Comparison of ENCODE assay signal across 28 mouse cellular contexts in genomic region chr1:119346634-119347155, GRCm38 (mm10).
A peak's percentile ranks its signal among the peaks of the same experiment; 100 is the strongest.
DNase-seq lines count a peak whose midpoint lies in the region; ATAC-seq and TF ChIP-seq lines count a peak whose summit lies in the region.
"Had no signal": no experiment of that assay in that cellular context is flagged by ENCODE, and none has a peak within 500 bp of the region (broad histone marks: within the 10 kb centered on the region; RNA-seq: fewer than 3 reads in every experiment).

No protein-coding gene starts in this region.

- no peak overlapping the region for H3K9ac ChIP-seq in liver, postnatal 0 days (replicated peaks)
- H3K9ac ChIP-seq in liver, embryonic 12.5 days, result no peak overlapping the region
- H3K9ac ChIP-seq in forebrain, embryonic 14.5 days (ENCODE audit: low read length), result no peak overlapping the region
- H3K9ac ChIP-seq: embryonic facial prominence, embryonic 12.5 days; forebrain, embryonic 15.5 days; hindbrain, embryonic 12.5 days; limb, embryonic 15.5 days; liver, embryonic 14.5 days; lung, embryonic 14.5 days had no signal

- no peak for TF ChIP-seq EP300 in liver, postnatal 0 days (IDR thresholded peaks at IDR 0.05; ENCODE audit: low read depth)

- ATAC-seq in liver, postnatal 0 days, result peak; percentile 59
- ATAC-seq in liver, embryonic 12.5 days, result no peak
- no peak for ATAC-seq in forebrain, embryonic 14.5 days
- ATAC-seq: forebrain, embryonic 15.5 days; intestine, embryonic 16.5 days; midbrain, embryonic 16.5 days had no signal

- no peak overlapping the region for H3K4me3 ChIP-seq in heart, embryonic 10.5 days
- H3K4me3 ChIP-seq in liver, postnatal 0 days (ENCODE audit: low read depth, low read length), result no peak overlapping the region
- no peak overlapping the region for H3K4me3 ChIP-seq in liver, embryonic 12.5 days
- H3K4me3 ChIP-seq in forebrain, embryonic 14.5 days (ENCODE audit: low read depth, low read length), result no peak overlapping the region
- H3K4me3 ChIP-seq: embryonic facial prominence, embryonic 12.5 days; forebrain, embryonic 15.5 days; hindbrain, embryonic 12.5 days; limb, embryonic 10.5 days; limb, embryonic 15.5 days had no signal

- DNase-seq in adrenal gland, adult 2 months, result peak; percentile 31
- DNase-seq in adrenal gland, postnatal 4 days (ENCODE audit: low spot score in 2 of 2), result no peak
- DNase-seq in heart, adult 11 months, result peak; percentile 94
- no peak for DNase-seq in heart, embryonic 10.5 days (ENCODE audit: low spot score)
- no peak for DNase-seq in liver, postnatal 0 days
- DNase-seq in forebrain, embryonic 14.5 days (ENCODE audit: low spot score), result no peak
- DNase-seq: cerebellum, adult 11 months; cerebellum, adult 9-10 months; cerebellum, postnatal 36 days; embryo, embryonic 11 days; gastrocnemius, postnatal 10 days; kidney, adult 8-10 months; layer of hippocampus, postnatal 36 days; lung, embryonic 14.5 days; lung, postnatal 14 days; right cerebral cortex, postnatal 25 days; spleen, adult 18-20 months; thymus, postnatal 14 days had no signal

- H3K36me3 ChIP-seq in heart, embryonic 10.5 days, result no peaks in the 10 kb centered on the region
- H3K36me3 ChIP-seq in liver, postnatal 0 days (replicated peaks; ENCODE audit: insufficient read depth, low read length), result no peaks in the 10 kb centered on the region
- no peaks in the 10 kb centered on the region for H3K36me3 ChIP-seq in liver, embryonic 12.5 days
- no peaks in the 10 kb centered on the region for H3K36me3 ChIP-seq in forebrain, embryonic 14.5 days (ENCODE audit: control insufficient read depth, insufficient read depth, low read length)
- H3K36me3 ChIP-seq: embryonic facial prominence, embryonic 12.5 days; forebrain, embryonic 15.5 days; hindbrain, embryonic 12.5 days; limb, embryonic 10.5 days; limb, embryonic 15.5 days had no signal

- peaks cover 18% of the 10 kb centered on the region for H3K4me1 ChIP-seq in heart, embryonic 10.5 days
- H3K4me1 ChIP-seq in liver, postnatal 0 days (ENCODE audit: insufficient read depth), result no peaks in the 10 kb centered on the region
- no peaks in the 10 kb centered on the region for H3K4me1 ChIP-seq in liver, embryonic 12.5 days
- no peaks in the 10 kb centered on the region for H3K4me1 ChIP-seq in forebrain, embryonic 14.5 days (ENCODE audit: control insufficient read depth, insufficient read depth, low read length)

- no peak for TF ChIP-seq CTCF in liver, postnatal 0 days (IDR thresholded peaks at IDR 0.05; ENCODE audit: low read depth)

- WGBS in heart, embryonic 10.5 days, result 81% methylated on average over 5 of the region's 5 CpGs
- 68% methylated on average over 5 of the region's 5 CpGs for WGBS in liver, postnatal 0 days (ENCODE audit: insufficient replicate concordance)
- 52% methylated on average over 5 of the region's 5 CpGs for WGBS in liver, embryonic 12.5 days (ENCODE audit: insufficient replicate concordance)
- 81% methylated on average over 5 of the region's 5 CpGs for WGBS in forebrain, embryonic 14.5 days

- H3K4me2 ChIP-seq in liver, postnatal 0 days (ENCODE audit: low read depth, low read length), result no peak overlapping the region
- H3K4me2 ChIP-seq in liver, embryonic 12.5 days, result no peak overlapping the region
- H3K4me2 ChIP-seq in forebrain, embryonic 14.5 days (ENCODE audit: low read length), result no peak overlapping the region
- H3K4me2 ChIP-seq: embryonic facial prominence, embryonic 12.5 days; forebrain, embryonic 15.5 days; hindbrain, embryonic 12.5 days; limb, embryonic 15.5 days; lung, embryonic 14.5 days had no signal

- H3K9me3 ChIP-seq in heart, embryonic 10.5 days, result no peaks in the 10 kb centered on the region
- no peaks in the 10 kb centered on the region for H3K9me3 ChIP-seq in liver, postnatal 0 days (ENCODE audit: low read length)
- no peaks in the 10 kb centered on the region for H3K9me3 ChIP-seq in liver, embryonic 12.5 days (replicated peaks)
- 0 out of 2 replicates have a peak, but pooled peaks cover 3% of the 10 kb centered on the region for H3K9me3 ChIP-seq in forebrain, embryonic 14.5 days (replicated peaks; ENCODE audit: control insufficient read depth, low read length)
- H3K9me3 ChIP-seq: embryonic facial prominence, embryonic 12.5 days; forebrain, embryonic 15.5 days; hindbrain, embryonic 12.5 days; limb, embryonic 10.5 days; limb, embryonic 15.5 days had no signal

- no peaks in the 10 kb centered on the region; the same call in 1 of the 2 replicates for H3K27me3 ChIP-seq in heart, embryonic 10.5 days (ENCODE audit: insufficient read depth, poor library complexity, severe bottlenecking)
- no peaks in the 10 kb centered on the region for H3K27me3 ChIP-seq in liver, postnatal 0 days (ENCODE audit: insufficient read depth, low read length)
- H3K27me3 ChIP-seq in liver, embryonic 12.5 days (replicated peaks), result peaks cover 3% of the 10 kb centered on the region; the same call in 1 of the 2 replicates
- H3K27me3 ChIP-seq in forebrain, embryonic 14.5 days (replicated peaks; ENCODE audit: control insufficient read depth, insufficient read depth, low read length), result no peaks in the 10 kb centered on the region
- H3K27me3 ChIP-seq: embryonic facial prominence, embryonic 12.5 days; forebrain, embryonic 15.5 days; limb, embryonic 15.5 days had no signal

- no peak overlapping the region for H3K27ac ChIP-seq in heart, embryonic 10.5 days
- H3K27ac ChIP-seq in liver, postnatal 0 days (ENCODE audit: low read depth), result no peak overlapping the region
- H3K27ac ChIP-seq in liver, embryonic 12.5 days, result no peak overlapping the region
- H3K27ac ChIP-seq in forebrain, embryonic 14.5 days (ENCODE audit: low read depth, low read length), result no peak overlapping the region
- H3K27ac ChIP-seq: embryonic facial prominence, embryonic 12.5 days; forebrain, embryonic 15.5 days; hindbrain, embryonic 12.5 days; kidney, postnatal 0 days; limb, embryonic 10.5 days; limb, embryonic 15.5 days; liver, embryonic 14.5 days had no signal

Comparison
In these comparisons a context has a peak if more than half of its experiments do, and no peak if none do; other contexts are left out.
1. DNase-seq: peak in adrenal gland, adult 2 months (single experiment) and heart, adult 11 months (single experiment); none in adrenal gland, postnatal 4 days (0 of 2), heart, embryonic 10.5 days (single experiment), liver, postnatal 0 days (single experiment) and forebrain, embryonic 14.5 days (single experiment).